Mouse (Mus musculus): ENCODE results near the gene Wnt6. TPM values are rescaled to one million over a fixed set of nuclear protein-coding genes. Genes with fewer than 3 reads are reported as not detected.

The Wnt6 gene
- polyA plus RNA-seq, 1 experiment from 2014 or later = 1.8 TPM

DNA sequence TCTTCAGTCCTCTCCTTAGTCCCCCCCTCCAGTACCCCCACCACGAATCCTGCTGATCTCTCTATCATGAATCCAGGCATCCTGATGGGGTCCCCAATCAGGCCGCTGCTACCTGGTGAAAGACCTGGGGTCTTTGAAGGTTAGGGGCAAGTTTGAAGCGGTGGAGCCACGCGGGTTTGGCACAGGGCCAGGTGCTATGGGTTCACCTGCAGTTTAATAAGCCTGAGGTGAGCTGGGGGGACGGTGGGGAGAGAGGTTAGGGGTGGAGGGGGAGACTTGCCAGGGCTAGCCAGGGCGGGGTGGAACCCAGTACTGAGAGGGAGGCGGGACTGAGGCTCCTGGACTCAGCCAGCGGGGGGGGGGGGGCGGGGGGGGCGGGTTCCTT is 23.4 kb downstream of the Wnt6 start:
- H3K4me3 ChIP-seq (replicated peaks) = peak overlapping the region; percentile 24; the same call in 1 of the 2 replicates

DNA sequence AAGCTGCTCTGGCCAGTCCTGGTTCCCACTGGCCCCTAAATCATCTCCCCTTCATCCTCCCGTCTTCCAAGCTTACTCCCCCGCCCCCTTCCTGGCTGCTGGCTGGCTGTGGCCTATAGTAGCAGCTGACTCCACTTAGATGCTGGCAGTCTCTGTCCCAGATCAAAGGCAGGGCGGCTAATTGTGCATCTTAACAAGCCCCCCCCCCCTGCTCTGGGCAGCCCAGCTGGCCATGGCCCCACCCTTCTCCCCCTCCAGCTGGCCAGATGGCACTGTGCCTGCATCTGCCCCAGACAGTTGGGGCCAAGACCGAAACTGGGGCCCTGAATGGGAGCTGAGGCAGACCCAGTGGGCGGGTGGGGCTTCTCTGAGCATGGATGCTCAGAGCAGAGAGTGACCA is 25.8 kb downstream of the Wnt6 start:
- peak; percentile 54 for ATAC-seq (ENCODE audit: insufficient read depth, low FRiP score, low read depth)
- Histone ChIP-seq H3K4me2 (no peak overlapping the region), H3K9me3 (no peaks in the 10 kb centered on the region), H3K27me3 (replicated peaks) (peaks cover 95% of the 10 kb centered on the region), H3K9ac (no peak overlapping the region), H3K36me3 (no peaks in the 10 kb centered on the region), H3K27ac (no peak overlapping the region), H3K4me3 (replicated peaks) (no peak overlapping the region), H3K4me1 (peaks cover 26% of the 10 kb centered on the region)
- 17% methylated on average over 5 of the region's 5 CpGs for WGBS

More for the DNA sequence above, 23.4 kb downstream of the Wnt6 start:
- Histone ChIP-seq H3K27ac (peak overlapping the region; percentile 31; the same call in 1 of the 2 replicates), H3K9me3 (no peaks in the 10 kb centered on the region), H3K27me3 (replicated peaks) (peaks cover 98% of the 10 kb centered on the region), H3K4me1 (peaks cover 34% of the 10 kb centered on the region), H3K4me2 (peak overlapping the region; percentile 48), H3K9ac (0 out of 2 replicates have a peak overlapping the region, but pooled peaks have one; percentile 9), H3K36me3 (no peaks in the 10 kb centered on the region)
- WGBS = 2% methylated on average over 8 of the region's 11 CpGs
- ATAC-seq (ENCODE audit: insufficient read depth, low FRiP score, low read depth) = no peak

DNA sequence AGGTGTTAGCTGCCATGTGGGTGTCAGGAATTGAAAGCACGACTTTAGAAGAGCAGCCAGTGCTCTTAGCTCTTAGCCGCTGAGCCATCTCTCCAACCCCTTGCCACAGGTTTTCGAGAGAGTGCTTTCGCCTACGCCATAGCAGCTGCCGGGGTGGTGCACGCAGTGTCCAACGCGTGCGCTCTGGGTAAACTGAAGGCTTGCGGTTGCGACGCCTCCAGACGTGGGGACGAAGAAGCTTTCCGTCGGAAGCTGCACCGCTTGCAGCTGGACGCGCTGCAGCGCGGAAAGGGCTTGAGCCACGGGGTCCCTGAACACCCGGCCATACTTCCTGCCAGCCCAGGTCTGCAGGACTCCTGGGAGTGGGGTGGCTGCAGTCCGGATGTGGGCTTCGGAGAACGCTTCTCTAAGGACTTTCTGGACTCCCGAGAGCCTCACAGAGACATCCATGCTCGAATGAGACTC is 28.8 kb downstream of the Wnt6 start:
- peaks cover 27% of the 10 kb centered on the region for H3K4me1 ChIP-seq
- H3K4me3 ChIP-seq (replicated peaks) = peak overlapping the region; percentile 2
- H3K27ac ChIP-seq = no peak overlapping the region
- H3K36me3 ChIP-seq = no peaks in the 10 kb centered on the region
- H3K9ac ChIP-seq = no peak overlapping the region
- no peak for ATAC-seq (ENCODE audit: insufficient read depth, low FRiP score, low read depth)
- peaks cover 96% of the 10 kb centered on the region for H3K27me3 ChIP-seq (replicated peaks)
- H3K4me2 ChIP-seq = peak overlapping the region; percentile 33
- H3K9me3 ChIP-seq = no peaks in the 10 kb centered on the region
- WGBS = 2% methylated on average over 29 of the region's 29 CpGs

DNA sequence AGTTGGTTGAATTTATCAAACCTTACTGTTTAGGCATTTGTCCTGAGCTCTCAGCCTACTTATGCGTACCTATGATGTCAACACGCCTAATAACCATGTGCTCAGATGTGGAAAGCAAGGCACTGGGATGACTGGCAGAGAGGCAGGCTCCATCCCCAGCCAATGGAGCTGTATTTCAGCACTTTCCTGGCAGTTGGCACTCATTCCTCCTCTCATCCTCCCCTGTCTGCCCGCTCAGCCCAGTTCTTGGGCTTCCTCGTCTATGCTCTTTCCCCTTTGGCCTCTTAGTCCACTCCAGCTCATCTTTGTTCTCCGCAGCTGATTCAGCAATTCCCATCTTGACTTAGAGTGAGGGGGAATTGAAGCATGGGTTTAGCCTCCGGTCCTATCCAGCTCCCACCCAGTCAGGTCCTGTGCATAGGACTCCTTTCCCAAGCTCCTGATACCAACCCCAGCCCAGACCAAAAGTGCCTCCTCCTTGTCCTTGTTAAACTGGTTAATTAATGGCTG is 30.0 kb downstream of the Wnt6 start:
- H3K9ac ChIP-seq = no peak overlapping the region
- peaks cover 96% of the 10 kb centered on the region for H3K27me3 ChIP-seq (replicated peaks)
- no peak overlapping the region for H3K27ac ChIP-seq
- H3K36me3 ChIP-seq = no peaks in the 10 kb centered on the region
- WGBS = 24% methylated on average over 6 of the region's 6 CpGs
- ATAC-seq (ENCODE audit: insufficient read depth, low FRiP score, low read depth) = no peak
- H3K4me3 ChIP-seq (replicated peaks) = no peak overlapping the region
- H3K4me2 ChIP-seq = no peak overlapping the region
- H3K9me3 ChIP-seq = no peaks in the 10 kb centered on the region
- peaks cover 35% of the 10 kb centered on the region for H3K4me1 ChIP-seq

DNA sequence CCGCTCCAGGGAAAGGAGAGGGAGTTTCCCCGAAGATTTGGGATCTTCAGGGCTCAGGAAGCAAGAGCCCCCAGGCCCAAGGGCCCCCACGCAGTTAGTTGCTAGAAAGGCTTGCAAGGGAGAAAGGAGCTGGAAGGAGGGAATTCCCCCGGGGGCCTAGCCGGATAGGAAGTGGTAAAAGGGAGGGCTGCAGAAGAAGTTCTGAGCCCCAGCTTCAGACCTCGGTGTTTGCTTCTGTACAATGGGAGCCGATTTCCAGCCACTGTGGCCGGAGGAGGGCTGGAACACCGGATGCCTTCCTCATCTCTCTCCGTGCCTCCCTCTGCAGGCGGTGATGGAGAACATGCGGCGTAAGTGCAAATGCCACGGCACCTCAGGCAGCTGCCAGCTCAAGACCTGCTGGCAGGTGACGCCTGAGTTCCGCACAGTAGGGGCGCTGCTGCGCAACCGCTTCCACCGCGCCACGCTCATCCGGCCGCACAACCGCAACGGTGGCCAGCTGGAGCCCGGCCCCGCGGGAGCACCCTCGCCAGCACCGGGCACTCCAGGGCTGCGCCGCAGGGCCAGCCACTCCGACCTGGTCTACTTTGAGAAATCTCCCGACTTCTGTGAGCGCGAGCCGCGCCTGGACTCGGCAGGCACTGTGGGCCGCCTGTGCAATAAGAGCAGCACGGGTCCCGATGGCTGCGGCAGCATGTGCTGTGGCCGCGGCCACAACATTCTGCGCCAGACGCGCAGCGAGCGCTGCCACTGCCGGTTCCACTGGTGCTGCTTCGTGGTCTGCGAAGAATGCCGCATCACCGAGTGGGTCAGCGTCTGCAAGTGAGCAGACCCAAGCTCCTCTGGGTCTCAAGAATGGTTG is 31.3 kb downstream of the Wnt6 start:
- peak; percentile 47; the same call in 1 of the 2 replicates for ATAC-seq (ENCODE audit: insufficient read depth, low FRiP score, low read depth)
- H3K9me3 ChIP-seq = no peaks in the 10 kb centered on the region
- H3K36me3 ChIP-seq = no peaks in the 10 kb centered on the region
- 1% methylated on average over 57 of the region's 57 CpGs for WGBS
- peak overlapping the region; percentile 91 for H3K4me2 ChIP-seq
- H3K27ac ChIP-seq = no peak overlapping the region
- peaks cover 97% of the 10 kb centered on the region for H3K27me3 ChIP-seq (replicated peaks)
- peaks cover 42% of the 10 kb centered on the region for H3K4me1 ChIP-seq
- H3K4me3 ChIP-seq (replicated peaks) = peak overlapping the region; percentile 43
- 0 out of 2 replicates have a peak overlapping the region, but pooled peaks have one; percentile 9 for H3K9ac ChIP-seq

DNA sequence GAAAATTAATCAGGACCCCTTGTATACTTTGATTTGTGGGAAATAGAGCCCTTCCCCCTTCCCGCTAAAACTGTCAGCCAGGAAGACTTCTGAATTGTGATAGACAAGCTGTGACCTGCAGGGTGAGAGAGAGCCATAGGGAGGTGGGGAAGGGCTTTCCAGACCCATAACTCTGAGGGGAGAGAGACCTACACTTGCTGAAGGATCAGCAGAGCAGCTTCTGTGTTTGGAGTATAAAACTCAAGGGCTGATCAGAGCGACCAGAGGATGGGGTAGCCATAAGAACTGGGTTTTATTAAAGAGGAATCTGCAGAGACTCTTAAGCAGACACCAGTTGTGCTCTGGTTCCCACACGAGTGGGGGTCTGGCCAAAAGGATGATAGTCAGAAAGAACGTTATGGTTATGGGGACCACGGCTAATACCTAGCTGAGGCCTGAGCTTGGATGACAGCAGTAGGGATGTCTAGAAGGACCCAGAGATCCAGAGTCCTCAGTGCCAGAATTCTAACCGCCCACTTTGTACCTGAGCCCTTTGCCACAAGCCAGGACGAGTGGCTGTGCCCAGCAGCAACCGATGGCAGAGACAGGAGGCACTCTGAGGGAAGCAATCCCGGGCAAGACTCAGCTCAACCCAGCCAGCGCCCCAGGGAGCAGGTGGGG is 32.6 kb downstream of the Wnt6 start:
- no peak overlapping the region for H3K27ac ChIP-seq
- H3K9ac ChIP-seq = no peak overlapping the region
- peaks cover 95% of the 10 kb centered on the region for H3K27me3 ChIP-seq (replicated peaks)
- ATAC-seq (ENCODE audit: insufficient read depth, low FRiP score, low read depth) = no peak
- WGBS = 10% methylated on average over 10 of the region's 10 CpGs
- no peaks in the 10 kb centered on the region for H3K36me3 ChIP-seq
- H3K4me2 ChIP-seq = no peak overlapping the region
- H3K9me3 ChIP-seq = no peaks in the 10 kb centered on the region
- no peak overlapping the region for H3K4me3 ChIP-seq (replicated peaks)
- peaks cover 43% of the 10 kb centered on the region for H3K4me1 ChIP-seq

DNA sequence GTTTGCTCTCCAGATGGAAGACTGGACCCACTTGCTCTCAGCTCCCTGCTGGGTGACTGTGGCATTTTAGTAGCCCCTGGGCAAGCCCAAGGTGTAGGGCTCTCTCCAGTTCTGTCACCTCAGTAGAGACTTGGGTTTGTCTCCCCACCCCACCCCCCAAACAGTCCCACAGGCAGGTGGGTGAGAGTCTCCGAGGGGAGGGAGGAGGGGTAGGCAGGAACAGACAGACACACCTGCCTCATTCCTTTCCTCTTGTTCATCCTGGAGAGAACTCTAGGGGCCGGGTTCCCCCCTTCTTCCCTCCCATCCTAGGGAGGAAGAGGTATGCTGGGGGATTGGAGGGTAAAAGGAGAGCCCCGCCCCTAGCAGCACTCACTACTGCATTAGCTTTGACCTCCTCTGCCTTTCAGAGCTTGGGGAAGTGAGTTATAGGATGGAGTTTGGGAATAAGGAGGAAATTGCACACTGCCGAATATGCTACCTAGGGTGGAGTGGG is 33.7 kb downstream of the Wnt6 start:
- H3K27ac ChIP-seq = no peak overlapping the region
- WGBS = 19% methylated on average over 4 of the region's 4 CpGs

DNA sequence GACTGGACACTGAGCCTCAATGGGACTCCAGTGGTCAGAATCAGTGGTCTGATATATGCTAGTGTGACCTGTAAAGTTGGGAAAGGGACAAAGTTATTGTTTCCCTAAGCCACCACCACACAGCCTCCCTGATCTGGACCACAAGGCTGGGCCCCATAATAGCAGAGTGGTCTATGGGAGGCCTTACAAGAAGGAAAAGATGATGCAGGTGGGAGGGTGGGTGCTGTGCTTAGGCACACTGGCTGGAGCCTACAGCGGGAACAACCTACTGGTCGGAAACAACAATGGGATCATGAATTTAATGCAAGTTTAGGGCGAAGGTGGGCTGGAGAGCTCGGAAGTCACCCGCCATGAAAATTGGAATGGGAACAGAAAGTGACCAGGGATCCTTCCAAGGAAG is 34.2 kb downstream of the Wnt6 start:
- WGBS = 26% methylated on average over 5 of the region's 5 CpGs
- Histone ChIP-seq H3K27ac (no peak overlapping the region), H3K36me3 (no peaks in the 10 kb centered on the region), H3K4me2 (no peak overlapping the region), H3K9me3 (no peaks in the 10 kb centered on the region), H3K9ac (no peak overlapping the region), H3K4me1 (peaks cover 40% of the 10 kb centered on the region), H3K27me3 (replicated peaks) (peaks cover 83% of the 10 kb centered on the region), H3K4me3 (replicated peaks) (no peak overlapping the region)
- ATAC-seq (ENCODE audit: insufficient read depth, low FRiP score, low read depth) = no peak

More for the DNA sequence above, 33.7 kb downstream of the Wnt6 start:
- H3K4me2 ChIP-seq = no peak overlapping the region
- ATAC-seq (ENCODE audit: insufficient read depth, low FRiP score, low read depth) = no peak
- no peak overlapping the region for H3K9ac ChIP-seq
- no peak overlapping the region for H3K4me3 ChIP-seq (replicated peaks)
- H3K36me3 ChIP-seq = no peaks in the 10 kb centered on the region
- H3K9me3 ChIP-seq = no peaks in the 10 kb centered on the region
- peaks cover 43% of the 10 kb centered on the region for H3K4me1 ChIP-seq
- peaks cover 87% of the 10 kb centered on the region for H3K27me3 ChIP-seq (replicated peaks)

DNA sequence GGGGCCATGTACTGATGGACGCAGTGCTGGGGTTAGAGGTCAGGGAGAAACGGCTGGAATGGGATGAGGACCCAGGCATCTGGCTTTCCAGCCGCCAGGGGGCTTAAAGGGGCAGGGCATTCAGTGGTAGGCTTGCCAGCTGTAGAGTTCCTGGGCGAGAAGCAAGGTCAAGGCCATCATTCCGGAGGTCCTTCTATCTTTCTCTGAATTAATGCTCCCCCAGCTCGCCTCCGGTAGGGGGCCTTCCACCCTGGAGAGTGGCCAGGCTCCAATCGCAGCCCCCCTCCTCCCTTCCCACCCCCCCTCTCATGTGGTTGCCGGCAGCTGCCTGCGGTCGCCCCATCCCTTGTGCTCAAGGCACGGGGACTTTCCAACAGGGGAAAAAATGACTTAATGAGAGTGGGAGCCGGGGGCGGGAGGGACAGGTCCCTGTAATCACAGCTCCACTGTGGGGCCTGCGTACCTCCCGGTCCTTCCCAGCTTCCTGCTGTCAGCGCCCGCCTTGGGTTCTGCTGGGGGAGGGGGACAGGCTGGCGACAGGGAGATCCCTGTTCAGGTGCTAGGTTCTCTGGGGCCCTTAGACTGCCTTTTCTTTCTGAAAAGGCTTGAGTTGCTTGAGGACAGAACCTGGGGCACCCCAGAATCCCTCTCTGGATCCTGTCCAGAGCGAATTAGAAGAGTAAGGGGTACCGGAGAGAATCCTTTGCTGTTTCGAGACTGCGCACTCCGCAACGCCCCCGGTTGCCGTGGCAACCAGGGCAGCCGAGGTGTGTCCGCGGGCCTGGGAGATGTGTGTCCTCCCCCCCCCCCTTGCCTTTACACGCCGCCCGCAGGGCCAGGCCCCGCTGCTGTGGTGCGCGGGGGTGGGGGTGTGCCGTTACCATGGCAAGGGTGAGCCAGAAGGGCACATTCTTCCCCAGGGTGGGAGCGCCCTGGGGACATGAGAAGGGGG is 34.9 kb downstream of the Wnt6 start:
- Histone ChIP-seq H3K4me2 (peak overlapping the region; percentile 44), H3K9me3 (no peaks in the 10 kb centered on the region), H3K36me3 (no peaks in the 10 kb centered on the region), H3K4me3 (replicated peaks) (peak overlapping the region; percentile 16), H3K9ac (no peak overlapping the region), H3K27me3 (replicated peaks) (peaks cover 77% of the 10 kb centered on the region), H3K4me1 (peaks cover 37% of the 10 kb centered on the region), H3K27ac (no peak overlapping the region)
- WGBS = under 1% methylated on average over 38 of the region's 38 CpGs
- no peak for ATAC-seq (ENCODE audit: insufficient read depth, low FRiP score, low read depth)

DNA sequence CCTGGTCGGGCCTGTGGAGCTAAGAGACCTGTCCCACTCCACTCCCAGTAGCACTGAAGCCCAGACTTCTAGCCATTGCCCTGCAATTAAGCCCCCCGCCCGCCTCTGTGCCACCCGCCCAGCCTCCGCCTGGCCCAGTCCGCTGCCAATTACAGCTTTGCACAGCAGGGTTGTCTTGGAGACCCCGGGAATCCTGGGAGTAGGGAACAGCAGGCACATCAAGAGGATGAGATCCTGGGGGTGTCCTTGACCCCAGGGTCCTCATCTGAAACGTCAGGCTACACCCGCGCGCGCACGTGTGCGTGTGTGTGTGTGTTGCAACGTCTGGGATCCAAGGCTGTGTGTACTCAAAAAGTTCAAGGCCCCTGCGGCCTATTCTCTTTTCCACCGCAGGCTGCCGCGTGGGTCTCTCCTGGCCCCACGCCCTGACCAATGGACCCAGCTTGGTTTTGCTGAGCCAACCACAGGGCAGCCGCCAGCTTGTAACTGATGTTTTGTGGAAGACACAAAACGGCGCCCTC is 35.9 kb downstream of the Wnt6 start:
- Histone ChIP-seq H3K9ac (no peak overlapping the region), H3K36me3 (no peaks in the 10 kb centered on the region), H3K27ac (no peak overlapping the region), H3K9me3 (no peaks in the 10 kb centered on the region), H3K4me3 (replicated peaks) (no peak overlapping the region), H3K4me2 (peak overlapping the region; percentile 44), H3K27me3 (replicated peaks) (peaks cover 68% of the 10 kb centered on the region), H3K4me1 (peaks cover 37% of the 10 kb centered on the region)
- WGBS = 13% methylated on average over 23 of the region's 23 CpGs
- ATAC-seq (ENCODE audit: insufficient read depth, low FRiP score, low read depth) = no peak

DNA sequence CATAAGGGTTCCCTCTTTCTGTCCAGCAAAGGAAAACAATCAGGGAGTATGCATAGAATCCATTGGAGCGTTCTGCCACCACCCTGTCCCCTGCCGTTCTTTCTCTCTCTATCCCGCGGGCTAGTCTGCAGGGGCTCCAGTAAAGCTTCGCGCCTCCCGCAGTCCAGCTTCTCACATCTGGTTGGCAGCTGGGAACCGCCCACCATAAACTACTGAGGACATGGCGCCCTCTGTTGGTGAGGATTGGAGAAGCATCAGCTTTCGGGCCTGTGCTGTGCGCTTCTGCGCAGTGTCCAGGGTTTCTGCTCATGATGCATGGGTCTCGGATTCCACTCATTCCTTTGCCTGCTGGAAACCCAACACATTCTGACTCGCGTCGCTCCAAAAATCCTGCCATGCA is 36.4 kb downstream of the Wnt6 start:
- Histone ChIP-seq H3K9ac (no peak overlapping the region), H3K4me2 (peak overlapping the region; percentile 44), H3K9me3 (no peaks in the 10 kb centered on the region), H3K4me3 (replicated peaks) (peak overlapping the region; percentile 26), H3K27ac (no peak overlapping the region), H3K4me1 (peaks cover 33% of the 10 kb centered on the region), H3K36me3 (no peaks in the 10 kb centered on the region), H3K27me3 (replicated peaks) (peaks cover 63% of the 10 kb centered on the region)
- WGBS = under 1% methylated on average over 16 of the region's 16 CpGs
- ATAC-seq (ENCODE audit: insufficient read depth, low FRiP score, low read depth) = peak; percentile 79; the same call in 1 of the 2 replicates

Measured in stomach, embryonic 15.5 days (tissue).